Mouse (Mus musculus) ES-Bruce4 (cell line): Measurements from ENCODE around the gene Taf9b. TPM values are rescaled to one million over a fixed set of nuclear protein-coding genes. Genes with fewer than 3 reads are reported as not detected.
A peak's percentile ranks its signal among the peaks of the same experiment; 100 is the strongest.

ENCODE experiments used
- H3K27ac ChIP-seq: 2 replicates; pipeline ENCODE4 v1.5.1; 2012; ENCODE audit warnings: low read length, inconsistent platforms; ENCODE audit not compliant: insufficient read depth
- H3K27me3 ChIP-seq: 2 replicates; pipeline ENCODE4 v1.6.1; 2012; ENCODE audit warnings: mild to moderate bottlenecking, low read length, inconsistent platforms; ENCODE audit not compliant: control insufficient read depth, poor library complexity, insufficient read depth, severe bottlenecking
- H3K36me3 ChIP-seq: 2 replicates; pipeline ENCODE4 v1.6.1; 2012; ENCODE audit warnings: inconsistent platforms, mild to moderate bottlenecking, low read length, moderate library complexity; ENCODE audit not compliant: control insufficient read depth, poor library complexity, insufficient read depth, severe bottlenecking
- H3K4me1 ChIP-seq: one replicate; pipeline ENCODE4 v1.8.1; 2011; ENCODE audit warnings: low read length; ENCODE audit not compliant: control insufficient read depth, insufficient read depth
- H3K4me3 ChIP-seq: 2 replicates; pipeline ENCODE4 v1.5.1; 2011; ENCODE audit warnings: low read depth, mild to moderate bottlenecking, low read length
- H3K9ac ChIP-seq: 2 replicates; pipeline ENCODE4 v1.6.1; 2012; ENCODE audit warnings: low read depth, mild to moderate bottlenecking, inconsistent platforms; ENCODE audit not compliant: poor library complexity, severe bottlenecking
- H3K9me3 ChIP-seq: replicated peaks from 2 replicates; pipeline ENCODE4 v1.6.1; 2012; ENCODE audit warnings: mild to moderate bottlenecking, low read length, inconsistent platforms; ENCODE audit not compliant: control insufficient read depth, poor library complexity, insufficient read depth, severe bottlenecking
- CTCF ChIP-seq: IDR thresholded peaks from one replicate; pipeline ENCODE4 v1.8.1; 2011; ENCODE audit warnings: low read depth, low read length
- EP300 ChIP-seq: IDR thresholded peaks from 2 replicates; pipeline ENCODE4 v1.6.1; 2011; ENCODE audit warnings: low read depth, low read length; ENCODE audit not compliant: insufficient read depth
- POLR2A ChIP-seq: IDR thresholded peaks from one replicate; pipeline ENCODE4 v1.8.1; 2011; ENCODE audit warnings: low read length; ENCODE audit not compliant: insufficient read depth
- polyA plus RNA-seq: library from polyadenylated mRNA; stranded (reverse); fragments of >200 nt; gene quantifications from 2 replicates; pipeline ENCODE4 v1.2.4, GENCODE M21; 2011; ENCODE audit warnings: low read depth; ENCODE audit not compliant: missing spikeins, insufficient read depth, insufficient read length

Taf9b gene
- polyA plus RNA-seq, 1 experiment = 1.6 TPM

DNA sequence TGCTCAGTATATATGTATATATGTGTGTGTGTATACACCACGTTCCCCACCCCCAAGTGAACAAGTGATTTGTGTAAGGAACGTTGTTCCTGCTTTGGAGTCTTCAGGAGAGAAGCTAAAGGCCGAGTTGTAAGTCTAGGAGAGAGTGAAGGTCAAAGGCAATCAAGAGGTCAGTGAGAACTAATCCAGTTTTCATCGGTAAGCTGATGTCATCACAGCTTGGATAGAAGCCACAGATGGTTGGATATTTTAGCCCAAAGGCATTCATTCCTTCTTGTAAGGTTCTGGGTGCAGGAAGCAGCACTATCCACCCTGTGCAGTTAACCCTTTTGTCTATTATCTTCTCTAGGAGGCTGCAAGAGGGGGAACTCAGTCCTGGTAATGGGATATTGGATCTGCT lies 30.9 kb downstream of the Taf9b start:
- Histone ChIP-seq H3K27ac (no peak overlapping the region), H3K4me1 (peaks cover 1% of the 10 kb centered on the region), H3K36me3 (peaks cover 34% of the 10 kb centered on the region), H3K9me3 (no peaks in the 10 kb centered on the region), H3K27me3 (no peaks in the 10 kb centered on the region), H3K9ac (no peak overlapping the region), H3K4me3 (peak overlapping the region; percentile 37)
- TF ChIP-seq EP300 (no peak), POLR2A (no peak), CTCF (no peak)

DNA sequence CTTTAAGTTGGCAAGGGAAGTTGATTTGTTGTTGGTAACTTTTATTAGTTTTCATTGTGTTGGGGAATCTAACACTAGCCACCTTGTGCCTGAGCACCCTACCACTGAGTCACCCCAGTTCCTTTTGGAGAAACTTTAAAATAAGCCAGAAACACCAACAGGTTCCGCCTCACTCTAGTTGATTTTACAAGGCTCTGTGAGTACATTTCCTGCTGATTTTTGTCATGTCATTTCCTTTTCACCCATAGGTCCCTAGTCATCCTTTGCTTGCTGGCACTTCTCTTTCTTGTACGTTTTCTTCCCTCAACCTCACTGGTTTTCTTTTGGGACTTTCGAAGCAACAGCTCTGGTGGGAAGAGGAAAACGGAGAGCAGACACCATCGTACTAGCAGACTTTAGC lies 31.6 kb downstream of the Taf9b start:
- H3K27me3 ChIP-seq = no peaks in the 10 kb centered on the region
- no peak for TF ChIP-seq CTCF
- TF ChIP-seq POLR2A = no peak
- no peak for TF ChIP-seq EP300
- H3K27ac ChIP-seq = no peak overlapping the region
- peaks cover 31% of the 10 kb centered on the region for H3K36me3 ChIP-seq
- H3K4me3 ChIP-seq = peak overlapping the region; percentile 97
- H3K9me3 ChIP-seq = no peaks in the 10 kb centered on the region
- peaks cover 1% of the 10 kb centered on the region for H3K4me1 ChIP-seq
- H3K9ac ChIP-seq = peak overlapping the region; percentile 66; the same call in 1 of the 2 replicates

DNA sequence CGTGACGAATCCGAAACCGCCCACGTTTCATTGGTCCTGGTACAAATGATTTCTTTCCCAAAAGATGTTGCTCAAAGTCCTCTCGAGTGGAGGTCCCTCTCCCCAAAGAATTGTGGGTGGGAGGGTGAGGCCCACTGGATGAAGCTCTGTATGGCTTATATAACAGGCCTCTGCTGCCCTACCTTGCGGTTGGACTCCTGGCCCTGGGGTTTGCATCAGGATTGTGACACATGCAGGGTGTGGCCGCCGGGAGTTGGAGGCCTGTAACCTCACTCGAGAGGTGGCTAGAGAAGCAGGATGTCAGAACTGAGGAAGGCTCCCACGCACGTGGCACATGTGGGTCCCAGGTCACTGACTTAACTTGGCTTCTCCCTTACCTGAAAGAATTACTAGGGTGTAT lies 33.2 kb downstream of the Taf9b start:
- Histone ChIP-seq H3K4me3 (peak overlapping the region; percentile 97), H3K27me3 (no peaks in the 10 kb centered on the region), H3K36me3 (peaks cover 24% of the 10 kb centered on the region), H3K4me1 (no peaks in the 10 kb centered on the region), H3K9me3 (no peaks in the 10 kb centered on the region), H3K27ac (peak overlapping the region; percentile 23; the same call in 1 of the 2 replicates), H3K9ac (peak overlapping the region; percentile 66)
- TF ChIP-seq CTCF (no peak), EP300 (no peak), POLR2A (no peak)

DNA sequence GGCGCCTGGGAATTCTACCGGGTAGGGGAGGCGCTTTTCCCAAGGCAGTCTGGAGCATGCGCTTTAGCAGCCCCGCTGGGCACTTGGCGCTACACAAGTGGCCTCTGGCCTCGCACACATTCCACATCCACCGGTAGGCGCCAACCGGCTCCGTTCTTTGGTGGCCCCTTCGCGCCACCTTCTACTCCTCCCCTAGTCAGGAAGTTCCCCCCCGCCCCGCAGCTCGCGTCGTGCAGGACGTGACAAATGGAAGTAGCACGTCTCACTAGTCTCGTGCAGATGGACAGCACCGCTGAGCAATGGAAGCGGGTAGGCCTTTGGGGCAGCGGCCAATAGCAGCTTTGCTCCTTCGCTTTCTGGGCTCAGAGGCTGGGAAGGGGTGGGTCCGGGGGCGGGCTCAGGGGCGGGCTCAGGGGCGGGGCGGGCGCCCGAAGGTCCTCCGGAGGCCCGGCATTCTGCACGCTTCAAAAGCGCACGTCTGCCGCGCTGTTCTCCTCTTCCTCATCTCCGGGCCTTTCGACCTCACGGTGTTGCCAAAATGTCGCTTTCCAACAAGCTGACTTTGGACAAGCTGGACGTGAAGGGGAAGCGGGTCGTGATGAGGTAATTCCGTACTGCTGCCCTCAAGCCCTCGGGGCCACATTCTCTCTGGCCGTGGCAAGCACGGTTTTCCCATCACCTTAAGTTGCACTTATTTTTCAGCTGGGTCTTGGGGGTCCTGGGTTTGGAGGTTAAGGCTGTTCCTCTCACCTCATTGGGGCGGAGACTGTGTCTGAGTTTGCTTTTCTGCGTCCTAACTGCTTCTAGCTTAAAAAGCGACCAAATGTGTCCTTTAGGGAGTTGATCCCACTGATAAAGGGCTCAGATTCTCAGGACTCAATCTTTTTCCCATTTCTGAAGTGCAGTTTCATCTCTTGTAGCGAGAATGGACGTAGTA lies 34.0 kb downstream of the Taf9b start, which contains the start of gene Pgk1:
Gene Pgk1 (plus strand): TSS at position 388 of the 937 bp plus-strand sequence.
- TF ChIP-seq CTCF = no peak
- peak; percentile 31 for TF ChIP-seq POLR2A
- TF ChIP-seq EP300 = peak; percentile 47; the same call in 1 of the 2 replicates
- no peaks in the 10 kb centered on the region for H3K9me3 ChIP-seq
- peak within 1 kb of the TSS; percentile 96 for H3K27ac ChIP-seq
- H3K36me3 ChIP-seq = peaks cover 18% of the 10 kb centered on the region
- H3K9ac ChIP-seq = peak within 1 kb of the TSS; percentile 69
- H3K4me3 ChIP-seq = peak within 1 kb of the TSS; percentile 97
- no peaks in the 10 kb centered on the region for H3K4me1 ChIP-seq
- H3K27me3 ChIP-seq = no peaks in the 10 kb centered on the region

DNA sequence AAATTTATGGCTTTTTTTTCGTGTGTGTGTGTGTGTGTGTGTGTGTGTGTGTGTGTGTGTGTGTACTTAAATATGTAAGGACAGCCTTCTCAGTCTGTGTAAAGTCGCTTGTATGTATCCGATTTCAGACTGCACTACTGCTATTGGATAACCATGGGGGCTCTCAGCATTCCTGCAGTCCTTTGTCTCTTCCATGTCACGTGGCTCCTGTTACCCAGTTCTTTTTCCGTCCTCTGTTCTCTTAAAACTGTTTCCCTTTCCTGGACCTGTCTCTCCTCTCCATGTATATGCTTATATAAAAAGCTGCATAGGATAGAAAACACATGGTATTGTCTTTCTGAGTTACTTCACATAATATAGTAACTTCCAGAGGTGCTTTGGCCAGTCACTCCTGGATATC lies 35.3 kb downstream of the Taf9b start:
- Histone ChIP-seq H3K4me3 (no peak overlapping the region), H3K27me3 (no peaks in the 10 kb centered on the region), H3K4me1 (no peaks in the 10 kb centered on the region), H3K36me3 (peaks cover 13% of the 10 kb centered on the region), H3K9ac (0 out of 2 replicates have a peak overlapping the region, but pooled peaks have one; percentile 69), H3K9me3 (no peaks in the 10 kb centered on the region), H3K27ac (peak overlapping the region; percentile 96)
- no peak for TF ChIP-seq CTCF
- TF ChIP-seq POLR2A = no peak
- no peak for TF ChIP-seq EP300

DNA sequence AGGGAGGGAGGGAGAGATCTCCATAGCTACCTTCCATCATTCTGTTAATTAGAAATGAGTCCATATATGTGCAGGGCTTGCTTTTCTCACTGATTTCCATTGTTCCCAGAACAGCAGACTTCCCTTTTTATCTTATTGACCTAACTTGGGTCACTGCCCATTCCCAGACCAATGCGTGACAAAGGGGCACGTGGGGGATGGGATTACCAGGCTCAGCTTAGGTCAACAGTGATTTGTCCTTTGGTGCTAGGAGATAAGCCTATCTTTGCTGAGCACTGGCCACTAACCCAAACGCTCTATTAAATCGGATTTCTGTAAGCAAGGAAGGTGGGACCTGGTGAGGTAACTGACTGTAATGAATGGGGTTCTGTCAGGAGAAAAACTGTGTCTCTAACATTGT lies 36.7 kb downstream of the Taf9b start:
- H3K27ac ChIP-seq = no peak overlapping the region
- no peak overlapping the region for H3K9ac ChIP-seq
- H3K4me1 ChIP-seq = no peaks in the 10 kb centered on the region
- H3K27me3 ChIP-seq = no peaks in the 10 kb centered on the region
- H3K9me3 ChIP-seq = no peaks in the 10 kb centered on the region
- H3K36me3 ChIP-seq = peaks cover 4% of the 10 kb centered on the region; the same call in 1 of the 2 replicates
- no peak overlapping the region for H3K4me3 ChIP-seq
- TF ChIP-seq POLR2A = no peak
- TF ChIP-seq EP300 = no peak
- TF ChIP-seq CTCF = no peak
